Mouse (Mus musculus) gastrocnemius, postnatal 14 days (tissue): Measurements from ENCODE around the gene Gad2. TPM values are rescaled to one million over a fixed set of nuclear protein-coding genes. Genes with fewer than 3 reads are reported as not detected.

Source experiments
- DNase-seq: peaks from one replicate; pipeline ENCODE4 v3.0.0; 2021; ENCODE audit warnings: mixed read lengths
- intact Hi-C: fragments of 180-260 bp; cut with DNase I; formaldehyde crosslinking; loops from one replicate; pipeline ENCODE4 v1.15.1; 2025; ENCODE audit warnings: low total_unique reads
- microRNA-seq, 2 experiments: library from miRNA; unstranded; fragments of <30 nt; microRNA quantifications; one replicate each; pipeline ENCODE4 v1.2.0; 2021
- total RNA-seq, 2 experiments: library from RNA; stranded (reverse); gene quantifications; 2 replicates each; pipeline ENCODE4 v1.2.3; 2021

Gad2 gene
- total RNA-seq, 2 experiments from 2014 or later: not detected

DNA sequence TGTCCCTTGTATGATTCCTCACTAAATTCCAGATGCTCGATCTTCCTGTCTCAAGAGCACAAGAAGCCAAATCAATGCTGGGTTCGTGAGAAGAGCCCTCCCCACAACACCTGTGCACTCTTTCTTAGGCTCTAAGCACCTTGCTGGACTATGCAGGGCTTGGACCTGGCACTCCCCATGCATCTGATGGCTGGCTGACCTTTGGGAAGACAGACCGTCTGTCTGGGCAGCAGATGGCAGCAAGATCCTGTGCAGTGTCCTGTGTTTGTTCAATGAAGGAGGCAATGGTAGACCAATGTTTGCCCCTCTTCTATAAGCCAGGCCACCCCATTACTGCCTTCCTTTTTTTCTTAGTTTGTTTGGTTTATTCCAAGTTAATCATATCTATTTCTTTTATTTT lies 119.2 kb downstream of the Gad2 start:
- intact Hi-C loops: no loop called here
- DNase-seq: no peak

Small RNA genes lying within 50 kb of the gene (microRNA-seq; reads per million reads assigned to microRNA genes)
- 0 reads per million in 2 experiments for gene Gm23636
- gene Mir3967: 0 reads per million in 2 experiments

Other genes with a start within 250 kb of the Gad2 start
- 1 to 10 TPM; 2.6 to 2.7 TPM for gene Apbb1ip, start 151.9 kb downstream of the Gad2 start, total RNA-seq